Mouse (Mus musculus) frontal cortex, postnatal 36 days (tissue): ENCODE measurements around the gene Creb5.

Experiments used
- DNase-seq, 2 experiments: peaks; one replicate each; pipeline ENCODE4 v3.0.0; 2022; ENCODE audit warnings: low spot score in 2 of 2

Creb5 gene

GRCm38 (mm10) chr6:53698128-53698749 lies 411.2 kb downstream of the Creb5 start:
- no peak for DNase-seq

- DNase-seq = no peak
These were observed 417.4 kb downstream of the Creb5 start for GRCm38 (mm10) chr6:53704440-53704839.

- DNase-seq = no peak
These were observed 419.7 kb downstream of the Creb5 start for GRCm38 (mm10) chr6:53706604-53707330.

- DNase-seq = no peak
These were observed 420.7 kb downstream of the Creb5 start for GRCm38 (mm10) chr6:53707795-53708194.

- DNase-seq = no peak
These were observed 422.8 kb downstream of the Creb5 start for GRCm38 (mm10) chr6:53709694-53710442.

- DNase-seq = no peak
These were observed 423.5 kb downstream of the Creb5 start for GRCm38 (mm10) chr6:53710560-53710959.

- DNase-seq = no peak
These were observed 426.1 kb downstream of the Creb5 start for GRCm38 (mm10) chr6:53713152-53713551.

GRCm38 (mm10) chr6:53714908-53715321 lies 427.8 kb downstream of the Creb5 start:
- no peak for DNase-seq

GRCm38 (mm10) chr6:53716013-53716412 lies 428.9 kb downstream of the Creb5 start:
- no peak for DNase-seq

- no peak for DNase-seq
These were observed 432.9 kb downstream of the Creb5 start for GRCm38 (mm10) chr6:53720009-53720408.

GRCm38 (mm10) chr6:53721595-53721994 lies 434.5 kb downstream of the Creb5 start:
- peak; percentile 59 to 79 for DNase-seq

GRCm38 (mm10) chr6:53722694-53723093 lies 435.6 kb downstream of the Creb5 start:
- no peak for DNase-seq

- DNase-seq = no peak
These were observed 443.4 kb downstream of the Creb5 start for GRCm38 (mm10) chr6:53730487-53730886.

- no peak for DNase-seq
These were observed 444.0 kb downstream of the Creb5 start for GRCm38 (mm10) chr6:53730996-53731485.

- no peak for DNase-seq
These were observed 446.5 kb downstream of the Creb5 start for GRCm38 (mm10) chr6:53733546-53733945.

- DNase-seq = no peak
These were observed 446.9 kb downstream of the Creb5 start for GRCm38 (mm10) chr6:53733999-53734398.

GRCm38 (mm10) chr6:53735696-53736095 lies 448.6 kb downstream of the Creb5 start:
- no peak for DNase-seq

- DNase-seq = no peak
These were observed 451.1 kb downstream of the Creb5 start for GRCm38 (mm10) chr6:53738206-53738605.

- no peak for DNase-seq
These were observed 454.2 kb downstream of the Creb5 start for GRCm38 (mm10) chr6:53741222-53741621.
